Mouse (Mus musculus) ES-E14 (cell line): ENCODE data around the gene Clasp1. TPM values are rescaled to one million over a fixed set of nuclear protein-coding genes. Genes with fewer than 3 reads are reported as not detected.
A peak's percentile ranks its signal among the peaks of the same experiment; 100 is the strongest.

Experiments used
- DNase-seq: peaks from one replicate; pipeline ENCODE4 v3.0.0-alpha.2; 2013; ENCODE audit warnings: low read depth, low spot score
- H3K27ac ChIP-seq: 2 replicates; pipeline ENCODE4 v1.5.1; 2012; ENCODE audit warnings: low read depth, mild to moderate bottlenecking, low read length, moderate library complexity, mixed read lengths; ENCODE audit not compliant: poor library complexity, insufficient read depth, severe bottlenecking
- H3K36me3 ChIP-seq: 2 replicates; pipeline ENCODE4 v1.6.1; 2012; ENCODE audit warnings: mild to moderate bottlenecking, low read length, moderate library complexity, mixed read lengths; ENCODE audit not compliant: control insufficient read depth, poor library complexity, insufficient read depth, severe bottlenecking
- H3K4me1 ChIP-seq, 2 experiments: fragments of 150-350 bp in 1 of 2; sonication (generic) in 1 of 2; 2 replicates each; pipeline ENCODE4 v1.6.1; 2012; ENCODE audit warnings: low read length in 2 of 2, mild to moderate bottlenecking in 1 of 2, mixed read lengths in 1 of 2; ENCODE audit not compliant: control insufficient read depth in 2 of 2, insufficient read depth in 2 of 2, poor library complexity in 1 of 2
- H3K4me3 ChIP-seq, 2 experiments: fragments of 150-350 bp in 1 of 2; sonication (generic) in 1 of 2; 2 replicates each; pipeline ENCODE4 v1.5.1; 2012; ENCODE audit warnings: low read length in 2 of 2, low read depth in 1 of 2, mild to moderate bottlenecking in 1 of 2, mixed read lengths in 1 of 2; ENCODE audit not compliant: insufficient read depth in 1 of 2, poor library complexity in 1 of 2, severe bottlenecking in 1 of 2
- H3K9ac ChIP-seq: 2 replicates; pipeline ENCODE4 v1.6.1; 2012; ENCODE audit warnings: low read depth, mild to moderate bottlenecking, low read length, mixed read lengths; ENCODE audit not compliant: poor library complexity, insufficient read depth, severe bottlenecking
- H3K9me3 ChIP-seq: fragments of 150-350 bp; sonication (generic); 2 replicates; pipeline ENCODE4 v1.6.1; 2012; ENCODE audit warnings: low read depth, mild to moderate bottlenecking, low read length; ENCODE audit not compliant: control insufficient read depth, insufficient read depth
- CHD2 ChIP-seq: IDR thresholded peaks from 2 replicates; pipeline ENCODE4 v1.6.1; 2014; ENCODE audit warnings: mild to moderate bottlenecking, low read depth, low read length, inconsistent platforms
- HCFC1 ChIP-seq: IDR thresholded peaks from 2 replicates; pipeline ENCODE4 v1.6.1; 2012; ENCODE audit warnings: low read length, inconsistent platforms, borderline replicate concordance; ENCODE audit not compliant: insufficient read depth
- MAFK ChIP-seq: IDR thresholded peaks from 2 replicates; pipeline ENCODE4 v1.6.1; 2014; ENCODE audit warnings: mild to moderate bottlenecking, low read depth, low read length, inconsistent platforms; ENCODE audit not compliant: insufficient read depth
- ZC3H11A ChIP-seq: IDR thresholded peaks from 2 replicates; pipeline ENCODE4 v1.6.1; 2012; ENCODE audit warnings: low read depth, mild to moderate bottlenecking, inconsistent platforms, low read length, borderline replicate concordance
- ZNF384 ChIP-seq: IDR thresholded peaks from 2 replicates; pipeline ENCODE4 v1.6.1; 2012; ENCODE audit warnings: low read depth, low read length, inconsistent platforms
- in situ Hi-C, 2 experiments: fragments of 600-800 bp; cut with MboI; formaldehyde crosslinking; loops; one replicate each; pipeline ENCODE4 v1.15.1; 2025; ENCODE audit warnings: low sequenced_read_pairs in 2 of 2, inconsistent platforms in 1 of 2; ENCODE audit not compliant: unreplicated experiment in 2 of 2
- total RNA-seq: library from RNA; depleted of rRNA; stranded (reverse); fragments of 300-350 nt; gene quantifications from 2 replicates; pipeline ENCODE4 v1.2.3, GENCODE M21; 2012

The Clasp1 gene
- total RNA-seq, 1 experiment: 38.9 TPM

- H3K4me3 ChIP-seq: no peak overlapping the region
- in situ Hi-C loops: no loop called here
Observed at GRCm38 (mm10) chr1:118421149-118421548, 32.3 kb downstream of the Clasp1 start.

DNA sequence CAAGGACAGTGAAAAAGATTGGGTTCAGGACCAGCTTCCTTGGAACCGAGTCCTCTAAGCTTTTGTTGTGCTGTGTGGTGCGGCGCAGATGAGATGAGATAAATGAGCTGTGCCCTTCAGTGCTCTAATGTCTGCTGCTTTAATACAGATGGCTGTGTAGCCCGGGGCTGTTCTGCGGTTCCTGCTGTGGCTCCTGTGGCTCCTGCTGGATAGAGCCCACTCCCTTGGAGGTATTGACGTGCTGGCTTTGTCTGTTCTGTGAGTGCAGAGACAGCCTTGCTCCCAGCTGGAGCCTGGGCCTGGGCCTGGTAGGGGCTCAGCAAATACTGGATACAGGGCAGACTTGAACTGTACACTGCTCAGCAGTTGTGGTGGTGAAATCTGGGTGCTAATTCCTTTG is 34.0 kb downstream of the Clasp1 start:
- Histone ChIP-seq H3K4me3 (no peak overlapping the region), H3K9me3 (no peaks in the 10 kb centered on the region), H3K9ac (no peak overlapping the region), H3K4me1 (0 out of 4 replicates have a peak, but pooled peaks cover 0 to 3% of the 10 kb centered on the region in 2 experiments), H3K36me3 (peaks cover 9% of the 10 kb centered on the region; the same call in 1 of the 2 replicates), H3K27ac (no peak overlapping the region)
- DNase-seq: peak; percentile 48
- in situ Hi-C loops: no loop called here
- TF ChIP-seq CHD2 (no peak), HCFC1 (no peak), ZNF384 (no peak), MAFK (no peak), ZC3H11A (no peak)

More at GRCm38 (mm10) chr1:118421149-118421548, 32.3 kb downstream of the Clasp1 start:
- H3K9me3 ChIP-seq: no peaks in the 10 kb centered on the region
- no peak for DNase-seq
- H3K9ac ChIP-seq: no peak overlapping the region
- no peak for TF ChIP-seq ZC3H11A
- no peak overlapping the region for H3K27ac ChIP-seq
- 0 out of 4 replicates have a peak, but pooled peaks cover 0 to 3% of the 10 kb centered on the region in 2 experiments for H3K4me1 ChIP-seq
- H3K36me3 ChIP-seq: peaks cover 9% of the 10 kb centered on the region; the same call in 1 of the 2 replicates

- DNase-seq: no peak
- in situ Hi-C loops: no loop called here
- H3K9me3 ChIP-seq: no peaks in the 10 kb centered on the region
- H3K36me3 ChIP-seq: peaks cover 3% of the 10 kb centered on the region; the same call in 1 of the 2 replicates
- H3K4me3 ChIP-seq: no peak overlapping the region
- H3K27ac ChIP-seq: no peak overlapping the region
- TF ChIP-seq MAFK: no peak
- 0 out of 4 replicates have a peak, but pooled peaks cover 0 to 3% of the 10 kb centered on the region in 2 experiments for H3K4me1 ChIP-seq
- H3K9ac ChIP-seq: no peak overlapping the region
Observed at GRCm38 (mm10) chr1:118425982-118426381, 37.1 kb downstream of the Clasp1 start.

DNA sequence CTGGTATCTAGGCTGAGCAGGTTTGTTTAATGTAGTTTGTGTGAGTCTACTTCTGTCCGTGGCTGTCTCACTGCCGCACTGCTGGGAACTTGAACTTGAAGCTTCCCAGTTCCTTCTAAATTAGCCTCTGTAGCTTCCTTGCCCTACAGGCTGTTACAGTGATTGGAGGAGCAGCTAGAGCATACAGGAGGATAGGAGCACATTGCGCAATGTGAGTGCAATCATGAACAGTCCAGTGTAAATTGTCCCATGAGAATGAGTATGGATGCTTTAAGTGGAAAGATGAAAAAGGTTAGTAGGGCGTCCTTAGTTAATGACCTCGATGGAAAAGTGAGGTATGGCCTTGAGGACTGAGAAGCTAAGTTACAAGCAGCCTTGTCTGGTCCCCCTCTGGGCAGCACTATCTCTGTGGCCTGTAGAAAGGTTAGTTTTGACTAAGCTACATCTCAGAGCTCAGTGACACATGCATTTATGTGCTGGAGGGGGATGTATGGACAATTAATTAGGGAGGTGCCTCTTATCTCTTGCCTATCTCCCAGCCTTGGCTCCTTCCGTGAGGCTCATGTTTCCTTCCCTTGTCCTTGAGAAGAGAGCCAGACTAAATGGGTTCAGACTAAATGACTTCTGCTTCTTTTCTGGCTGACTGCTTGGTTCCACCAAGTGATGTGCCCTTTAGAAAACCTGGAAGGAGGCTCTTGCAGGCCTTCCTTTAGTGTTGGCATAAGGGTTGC is 39.7 kb downstream of the Clasp1 start:
- Histone ChIP-seq H3K4me3 (no peak overlapping the region), H3K4me1 (no peaks in the 10 kb centered on the region), H3K9ac (no peak overlapping the region), H3K9me3 (no peaks in the 10 kb centered on the region), H3K36me3 (no peaks in the 10 kb centered on the region), H3K27ac (no peak overlapping the region)
- no peak for DNase-seq
- no peak for TF ChIP-seq ZC3H11A
- TF ChIP-seq ZNF384: no peak
- TF ChIP-seq CHD2: no peak
- no peak for TF ChIP-seq HCFC1
- TF ChIP-seq MAFK: no peak
- in situ Hi-C loops: no loop called here

DNA sequence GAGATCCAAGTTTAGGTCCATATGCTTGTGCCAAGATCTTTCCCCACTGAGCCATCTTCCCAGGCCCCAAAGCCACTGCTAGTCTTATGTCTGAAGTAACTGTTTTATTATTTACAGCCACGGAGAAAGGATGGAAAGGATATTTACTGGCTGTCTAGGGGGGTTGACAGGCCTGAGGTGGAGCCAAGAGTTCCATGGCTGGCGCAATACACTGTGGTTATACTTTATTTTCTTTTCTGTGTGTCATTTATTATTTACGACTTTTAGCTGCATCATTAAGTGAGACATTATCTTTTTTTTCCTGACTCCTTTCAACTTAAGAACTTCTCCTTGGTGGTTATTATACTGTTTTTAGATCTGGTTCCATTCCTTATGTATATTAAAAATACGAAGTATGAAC is 42.7 kb downstream of the Clasp1 start:
- DNase-seq: no peak
- no peak overlapping the region for H3K4me3 ChIP-seq
- TF ChIP-seq MAFK: no peak
- no peak for TF ChIP-seq ZC3H11A
- TF ChIP-seq CHD2: no peak
- no peak for TF ChIP-seq ZNF384
- no peak for TF ChIP-seq HCFC1
- no peaks in the 10 kb centered on the region for H3K9me3 ChIP-seq
- H3K36me3 ChIP-seq: no peaks in the 10 kb centered on the region
- no peak overlapping the region for H3K9ac ChIP-seq
- H3K4me1 ChIP-seq: no peaks in the 10 kb centered on the region
- in situ Hi-C loops: no loop called here
- H3K27ac ChIP-seq: no peak overlapping the region
